Mouse (Mus musculus) liver, embryonic 11.5 days (tissue): ENCODE data around the gene Rtn2. TPM values are rescaled to one million over a fixed set of nuclear protein-coding genes. Genes with fewer than 3 reads are reported as not detected.
A peak's percentile ranks its signal among the peaks of the same experiment; 100 is the strongest.

Experiments used
- ATAC-seq: fragments of 200-750 bp; cut with Nextera tagmentation; replicated peaks from 2 replicates; pipeline ENCODE4 v1.8.0; 2017; ENCODE audit warnings: moderate number of reproducible peaks, mild to moderate bottlenecking, moderate TSS enrichment, moderate library complexity; ENCODE audit not compliant: low FRiP score
- DNase-seq: peaks from one replicate; pipeline ENCODE4 v3.0.0-alpha.2; 2017; ENCODE audit warnings: low spot score
- H3K27ac ChIP-seq: fragments of 300-500 bp; sonication (generic); 2 replicates; pipeline ENCODE4 v1.5.1; 2014; ENCODE audit warnings: mild to moderate bottlenecking, low read depth, low read length, control low read depth
- H3K27me3 ChIP-seq: fragments of 300-500 bp; sonication (generic); replicated peaks from 2 replicates; pipeline ENCODE4 v1.6.1; 2014; ENCODE audit warnings: low read length, mixed read lengths; ENCODE audit not compliant: control insufficient read depth, insufficient read depth
- H3K36me3 ChIP-seq: fragments of 300-500 bp; sonication (generic); 2 replicates; pipeline ENCODE4 v1.6.1; 2014; ENCODE audit warnings: mild to moderate bottlenecking, low read length, moderate library complexity, mixed read lengths; ENCODE audit not compliant: control insufficient read depth, insufficient read depth
- H3K4me1 ChIP-seq: fragments of 300-500 bp; sonication (generic); replicated peaks from 2 replicates; pipeline ENCODE4 v1.6.1; 2014; ENCODE audit warnings: low read length, mixed read lengths; ENCODE audit not compliant: control insufficient read depth, insufficient read depth
- H3K4me2 ChIP-seq: fragments of 300-500 bp; sonication (generic); 2 replicates; pipeline ENCODE4 v1.6.1; 2014; ENCODE audit warnings: mild to moderate bottlenecking, control low read depth, moderate library complexity
- H3K4me3 ChIP-seq: fragments of 300-500 bp; sonication (generic); 2 replicates; pipeline ENCODE4 v1.5.1; 2014; ENCODE audit warnings: low read depth, low read length, control low read depth
- H3K9ac ChIP-seq: fragments of 300-500 bp; sonication (generic); 2 replicates; pipeline ENCODE4 v1.6.1; 2014; ENCODE audit warnings: low read depth, low read length, control low read depth
- H3K9me3 ChIP-seq: fragments of 300-500 bp; sonication (generic); 2 replicates; pipeline ENCODE4 v1.6.1; 2016; ENCODE audit warnings: low read length, inconsistent platforms, mixed read lengths; ENCODE audit not compliant: control insufficient read depth
- WGBS: fragments of 180-500 bp; shearing (Covaris S2); extraction: QIAGEN DNeasy Blood & Tissue Kit; methylation state at CpG from one replicate; pipeline ENCODE4 v1.1.7; 2014; 5-methylcytosine and 5-hydroxymethylcytosine counted together
- polyA plus RNA-seq: library from polyadenylated mRNA; unstranded; fragments of >200 nt; fragmentation: Nextera tagmentation; extraction: Ambion mirVana; gene quantifications from 2 replicates; pipeline ENCODE4 v1.2.1, GENCODE M21; 2014

The Rtn2 gene
- polyA plus RNA-seq, 1 experiment from 2014 or later = 11.1 TPM

- Histone ChIP-seq H3K36me3 (peaks cover 41% of the 10 kb centered on the region), H3K9me3 (no peaks in the 10 kb centered on the region), H3K4me1 (peaks cover 11% of the 10 kb centered on the region), H3K27ac (peak overlapping the region; percentile 19; the same call in 1 of the 2 replicates), H3K4me2 (peak overlapping the region; percentile 43), H3K9ac (no peak overlapping the region), H3K4me3 (no peak overlapping the region), H3K27me3 (no peaks in the 10 kb centered on the region)
- ATAC-seq (no peak), DNase-seq (no peak)
- WGBS = 73% methylated on average over 3 of the region's 3 CpGs
Measured at GRCm38 (mm10) chr7:19258336-19258735, 24.1 kb upstream of the Rtn2 start.

GRCm38 (mm10) chr7:19265147-19265546 lies 17.3 kb upstream of the Rtn2 start:
- peak overlapping the region; percentile 53 for H3K4me2 ChIP-seq
- H3K27ac ChIP-seq = peak overlapping the region; percentile 51
- H3K27me3 ChIP-seq = no peaks in the 10 kb centered on the region
- peak overlapping the region; percentile 1 for H3K9ac ChIP-seq
- ATAC-seq = peak; percentile 79
- H3K4me3 ChIP-seq = peak overlapping the region; percentile 16; the same call in 1 of the 2 replicates
- no peaks in the 10 kb centered on the region for H3K9me3 ChIP-seq
- H3K4me1 ChIP-seq = peaks cover 52% of the 10 kb centered on the region
- no peak for DNase-seq
- H3K36me3 ChIP-seq = peaks cover 40% of the 10 kb centered on the region
- 23% methylated on average over 7 of the region's 7 CpGs for WGBS

- Histone ChIP-seq H3K27ac (peak overlapping the region; percentile 51), H3K27me3 (no peaks in the 10 kb centered on the region), H3K36me3 (peaks cover 34% of the 10 kb centered on the region), H3K9ac (peak overlapping the region; percentile 46; the same call in 1 of the 2 replicates), H3K4me2 (peak overlapping the region; percentile 53), H3K4me3 (0 out of 2 replicates have a peak overlapping the region, but pooled peaks have one; percentile 7), H3K4me1 (peaks cover 52% of the 10 kb centered on the region), H3K9me3 (no peaks in the 10 kb centered on the region)
- no peak for ATAC-seq
- no peak for DNase-seq
- 58% methylated on average over 10 of the region's 10 CpGs for WGBS
Measured at GRCm38 (mm10) chr7:19265928-19266822, 16.2 kb upstream of the Rtn2 start.

- Histone ChIP-seq H3K4me1 (peaks cover 52% of the 10 kb centered on the region), H3K9ac (peak overlapping the region; percentile 32), H3K9me3 (no peaks in the 10 kb centered on the region), H3K4me2 (peak overlapping the region; percentile 53), H3K27ac (peak overlapping the region; percentile 57), H3K27me3 (no peaks in the 10 kb centered on the region), H3K36me3 (peaks cover 28% of the 10 kb centered on the region), H3K4me3 (no peak overlapping the region)
- ATAC-seq (no peak), DNase-seq (no peak)
- 46% methylated on average over 10 of the region's 10 CpGs for WGBS
Measured at GRCm38 (mm10) chr7:19267051-19267450, 15.4 kb upstream of the Rtn2 start.

GRCm38 (mm10) chr7:19268993-19269681 lies 13.3 kb upstream of the Rtn2 start:
- peaks cover 52% of the 10 kb centered on the region for H3K4me1 ChIP-seq
- H3K36me3 ChIP-seq = peaks cover 14% of the 10 kb centered on the region
- H3K9ac ChIP-seq = peak overlapping the region; percentile 93
- H3K27ac ChIP-seq = peak overlapping the region; percentile 98
- H3K4me2 ChIP-seq = peak overlapping the region; percentile 90
- ATAC-seq (no peak), DNase-seq (no peak)
- no peaks in the 10 kb centered on the region for H3K27me3 ChIP-seq
- WGBS = 30% methylated on average over 10 of the region's 10 CpGs
- H3K4me3 ChIP-seq = peak overlapping the region; percentile 98
- H3K9me3 ChIP-seq = no peaks in the 10 kb centered on the region

GRCm38 (mm10) chr7:19269721-19270441 lies 12.5 kb upstream of the Rtn2 start:
- 2% methylated on average over 18 of the region's 19 CpGs for WGBS
- Histone ChIP-seq H3K27ac (peak overlapping the region; percentile 98), H3K9ac (peak overlapping the region; percentile 93), H3K4me2 (peak overlapping the region; percentile 90), H3K9me3 (no peaks in the 10 kb centered on the region), H3K27me3 (no peaks in the 10 kb centered on the region), H3K4me1 (peaks cover 45% of the 10 kb centered on the region), H3K4me3 (peak overlapping the region; percentile 98), H3K36me3 (peaks cover 7% of the 10 kb centered on the region; the same call in 1 of the 2 replicates)
- ATAC-seq (peak; percentile 32), DNase-seq (peak; percentile 69)

GRCm38 (mm10) chr7:19270509-19271237 lies 11.8 kb upstream of the Rtn2 start:
- peak overlapping the region; percentile 98 for H3K4me3 ChIP-seq
- H3K27ac ChIP-seq = peak overlapping the region; percentile 98
- WGBS = under 1% methylated on average over 20 of the region's 21 CpGs
- no peaks in the 10 kb centered on the region for H3K9me3 ChIP-seq
- ATAC-seq (no peak), DNase-seq (no peak)
- H3K27me3 ChIP-seq = no peaks in the 10 kb centered on the region
- peak overlapping the region; percentile 90 for H3K4me2 ChIP-seq
- peaks cover 7% of the 10 kb centered on the region; the same call in 1 of the 2 replicates for H3K36me3 ChIP-seq
- peak overlapping the region; percentile 93 for H3K9ac ChIP-seq
- peaks cover 37% of the 10 kb centered on the region for H3K4me1 ChIP-seq
